Mouse (Mus musculus) heart, embryonic 12.5 days (tissue): ENCODE measurements around the gene Rragd. TPM values are rescaled to one million over a fixed set of nuclear protein-coding genes. Genes with fewer than 3 reads are reported as not detected.

Experiments
- ATAC-seq: fragments of 200-750 bp; cut with Nextera tagmentation; 2 replicates; pipeline ENCODE4 v1.8.0; 2017; ENCODE audit warnings: moderate TSS enrichment, moderate library complexity; ENCODE audit not compliant: insufficient number of reproducible peaks, low FRiP score
- H3K27ac ChIP-seq: fragments of 300-500 bp; sonication (generic); 2 replicates; pipeline ENCODE4 v1.5.1; 2016; ENCODE audit warnings: mild to moderate bottlenecking, moderate library complexity; ENCODE audit not compliant: poor library complexity, severe bottlenecking
- H3K27me3 ChIP-seq: fragments of 300-500 bp; sonication (generic); replicated peaks from 2 replicates; pipeline ENCODE4 v1.6.1; 2016; ENCODE audit warnings: mild to moderate bottlenecking, moderate library complexity
- H3K36me3 ChIP-seq: fragments of 300-500 bp; sonication (generic); 2 replicates; pipeline ENCODE4 v1.6.1; 2016; ENCODE audit warnings: mild to moderate bottlenecking, moderate library complexity
- H3K4me1 ChIP-seq: fragments of 300-500 bp; sonication (generic); replicated peaks from 2 replicates; pipeline ENCODE4 v1.6.1; 2016; ENCODE audit warnings: mild to moderate bottlenecking
- H3K4me2 ChIP-seq: fragments of 300-500 bp; sonication (generic); 2 replicates; pipeline ENCODE4 v1.6.1; 2016; ENCODE audit warnings: mild to moderate bottlenecking, moderate library complexity
- H3K4me3 ChIP-seq: fragments of 300-500 bp; sonication (generic); 2 replicates; pipeline ENCODE4 v1.5.1; 2016; ENCODE audit warnings: mild to moderate bottlenecking
- H3K9ac ChIP-seq: fragments of 300-500 bp; sonication (generic); 2 replicates; pipeline ENCODE4 v1.6.1; 2016; ENCODE audit warnings: mild to moderate bottlenecking, moderate library complexity
- H3K9me3 ChIP-seq: fragments of 300-500 bp; sonication (generic); replicated peaks from 2 replicates; pipeline ENCODE4 v1.6.1; 2016; ENCODE audit warnings: mild to moderate bottlenecking, moderate library complexity
- WGBS: fragments of 180-500 bp; shearing (Covaris S2); methylation state at CpG from one replicate; pipeline ENCODE4 v1.1.7; 2016; 5-methylcytosine and 5-hydroxymethylcytosine counted together
- polyA plus RNA-seq: library from polyadenylated mRNA; unstranded; fragments of >200 nt; fragmentation: Nextera tagmentation; extraction: Ambion mirVana; gene quantifications from 2 replicates; pipeline ENCODE4 v1.2.1, GENCODE M21; 2016

Rragd gene
- polyA plus RNA-seq = 61.2 and 64.1 TPM in 2 replicates

DNA sequence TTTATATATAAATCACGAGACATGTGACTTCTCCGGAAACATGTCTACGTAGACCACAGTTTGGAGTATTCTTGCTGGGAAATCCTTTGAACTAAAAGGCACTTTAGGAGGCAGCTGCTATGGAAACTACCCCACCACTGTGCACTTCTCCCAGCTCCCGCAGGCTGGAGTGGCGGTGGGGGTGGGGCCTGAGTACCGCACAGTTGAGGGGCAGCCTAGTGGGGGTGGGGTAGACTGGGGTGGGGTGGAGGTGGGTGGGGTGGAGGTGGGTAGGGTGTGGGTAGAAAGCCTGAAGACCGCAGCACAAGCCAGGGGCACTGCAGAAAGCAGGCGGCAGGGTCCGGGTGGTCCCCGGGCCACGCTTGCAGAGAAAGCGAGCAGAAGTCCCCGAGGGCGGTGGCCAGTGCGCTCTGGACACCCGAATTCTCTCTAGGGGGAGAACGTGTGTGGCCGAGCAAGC, at the start of gene Rragd:
TSS of gene Rragd (plus strand) at position 322 of the 460 bp plus-strand sequence.
- H3K36me3 ChIP-seq = no peaks in the 10 kb centered on the region
- peaks cover 41% of the 10 kb centered on the region for H3K4me1 ChIP-seq
- peak within 1 kb of the TSS; percentile 87 for H3K27ac ChIP-seq
- H3K9me3 ChIP-seq = no peaks in the 10 kb centered on the region
- peak within 1 kb of the TSS; percentile 95 for H3K9ac ChIP-seq
- peak within 1 kb of the TSS; percentile 95 for H3K4me3 ChIP-seq
- peak within 1 kb of the TSS; percentile 93 for H3K4me2 ChIP-seq
- H3K27me3 ChIP-seq = no peaks in the 10 kb centered on the region
- under 1% methylated on average over 18 of the region's 18 CpGs for WGBS
- peak; percentile 76 for ATAC-seq

DNA sequence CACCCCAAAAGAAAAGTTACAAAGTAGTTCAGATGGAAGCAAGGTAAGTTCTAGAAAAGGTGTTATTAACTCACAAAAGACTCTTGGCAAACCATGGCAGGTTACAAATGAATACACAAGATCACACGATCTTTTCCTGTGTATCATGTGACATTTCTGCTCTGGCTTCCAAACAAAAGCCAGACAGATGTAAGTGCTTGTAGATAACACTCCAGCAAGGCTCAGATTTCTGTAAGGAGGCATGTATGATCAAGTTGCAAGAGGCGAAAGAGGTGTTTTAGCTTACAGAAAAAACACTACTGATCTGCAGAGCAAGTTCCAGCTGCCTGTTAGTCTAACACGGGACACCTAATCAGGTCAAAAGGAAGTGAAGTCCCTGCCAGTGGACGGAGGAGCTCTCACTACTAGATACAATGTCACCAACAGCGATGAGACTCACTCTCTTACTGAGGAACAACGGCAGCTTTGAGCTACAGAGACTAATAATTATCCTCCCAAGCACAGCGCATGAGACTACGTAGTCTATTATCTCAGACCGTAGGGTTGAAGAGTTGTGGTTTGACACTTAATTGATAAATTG, 46.0 kb upstream of the Rragd start:
- Histone ChIP-seq H3K27me3 (no peaks in the 10 kb centered on the region), H3K4me1 (peaks cover 22% of the 10 kb centered on the region), H3K4me3 (peak overlapping the region; percentile 12; the same call in 1 of the 2 replicates), H3K36me3 (no peaks in the 10 kb centered on the region), H3K27ac (peak overlapping the region; percentile 53), H3K4me2 (peak overlapping the region; percentile 48), H3K9me3 (no peaks in the 10 kb centered on the region), H3K9ac (no peak overlapping the region)
- no peak for ATAC-seq
- WGBS = 14% methylated on average over 9 of the region's 9 CpGs

DNA sequence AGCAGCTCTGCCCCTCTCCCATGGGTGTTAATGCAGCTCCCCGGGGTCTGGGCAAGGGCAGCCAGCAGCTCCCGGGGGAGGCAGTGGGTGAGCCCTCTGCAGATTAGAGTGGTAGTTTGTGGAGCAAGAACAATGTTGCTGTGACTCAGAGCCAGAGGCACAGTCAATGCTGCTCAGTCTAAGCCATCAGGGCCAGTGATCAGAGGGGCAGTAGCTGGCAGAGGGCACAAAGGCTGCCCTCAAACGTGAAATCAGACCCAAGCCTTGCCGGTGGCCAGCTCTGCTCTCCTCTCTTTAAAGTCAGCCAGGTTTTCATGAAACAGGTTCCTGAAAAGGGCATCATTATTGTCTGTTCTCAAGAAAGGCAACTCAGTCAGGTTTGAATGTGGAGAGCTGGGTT, 43.3 kb upstream of the Rragd start:
- Histone ChIP-seq H3K27me3 (no peaks in the 10 kb centered on the region), H3K36me3 (no peaks in the 10 kb centered on the region), H3K9ac (no peak overlapping the region), H3K4me3 (no peak overlapping the region), H3K27ac (no peak overlapping the region), H3K4me2 (no peak overlapping the region), H3K9me3 (no peaks in the 10 kb centered on the region), H3K4me1 (peaks cover 19% of the 10 kb centered on the region)
- 49% methylated on average over 4 of the region's 4 CpGs for WGBS
- ATAC-seq = no peak; the same call in 1 of the 2 replicates

DNA sequence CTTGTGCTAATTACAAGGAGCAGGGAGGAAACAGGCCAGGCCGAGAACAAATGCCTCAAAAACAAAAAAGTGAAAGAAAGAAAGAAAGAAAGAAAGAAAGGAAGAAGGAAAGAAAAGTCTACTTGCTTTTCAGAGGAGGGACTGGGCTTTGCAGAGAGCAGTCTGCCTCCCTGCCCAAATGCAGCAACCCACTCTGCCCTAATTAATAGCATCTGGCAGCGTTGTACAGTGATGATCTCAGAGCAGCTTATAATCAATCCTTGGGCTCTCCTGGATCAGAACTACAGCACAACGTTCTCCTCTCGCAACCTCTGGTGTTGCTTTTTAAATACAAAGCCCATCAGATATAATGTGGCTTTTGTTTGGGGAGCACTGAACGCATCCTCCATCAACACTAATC, 42.9 kb upstream of the Rragd start:
- Histone ChIP-seq H3K36me3 (no peaks in the 10 kb centered on the region), H3K9ac (no peak overlapping the region), H3K4me3 (no peak overlapping the region), H3K27ac (no peak overlapping the region), H3K27me3 (no peaks in the 10 kb centered on the region), H3K4me1 (peaks cover 19% of the 10 kb centered on the region), H3K9me3 (no peaks in the 10 kb centered on the region), H3K4me2 (no peak overlapping the region)
- WGBS = 66% methylated on average over 5 of the region's 5 CpGs
- ATAC-seq = no peak

DNA sequence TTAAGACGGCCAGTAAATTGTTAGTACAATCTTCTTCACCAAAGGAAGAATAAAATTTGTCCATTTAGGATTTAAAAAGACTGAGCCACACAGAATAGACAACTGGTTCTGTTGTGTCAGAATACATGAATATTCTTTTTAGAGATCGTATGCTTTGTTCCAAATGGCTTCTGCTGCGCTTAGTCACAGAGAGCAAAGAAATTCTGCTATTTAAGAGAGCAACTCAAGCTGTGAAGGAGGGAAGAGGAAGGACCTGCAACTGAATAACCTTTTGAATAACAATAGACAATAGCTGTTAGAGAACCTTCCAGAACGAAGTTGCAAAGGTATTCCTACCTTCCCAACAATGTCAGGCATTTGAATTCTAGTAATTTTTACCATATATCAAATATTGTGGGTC, 41.9 kb upstream of the Rragd start:
- H3K4me2 ChIP-seq = no peak overlapping the region
- ATAC-seq = no peak
- WGBS = 74% methylated on average over 4 of the region's 4 CpGs

DNA sequence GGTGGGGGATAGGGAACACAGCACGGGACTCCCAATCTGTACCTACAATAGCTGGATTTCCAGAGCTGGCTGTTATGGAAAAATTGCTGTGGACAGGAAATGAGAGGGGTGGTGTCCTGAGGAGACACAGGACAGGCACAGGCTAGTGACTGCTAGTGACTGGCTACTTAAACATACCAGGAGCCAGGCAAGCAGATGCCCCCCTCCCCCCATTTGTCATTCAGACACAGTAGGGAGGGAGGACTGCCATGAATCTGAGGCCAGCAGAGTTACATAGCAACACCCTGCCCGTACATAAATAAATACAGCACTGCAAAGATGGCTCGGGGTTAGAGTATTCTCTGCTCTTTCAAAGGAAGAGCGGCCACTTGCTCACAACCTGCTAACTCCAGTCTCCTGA, 35.2 kb upstream of the Rragd start:
- H3K36me3 ChIP-seq = no peaks in the 10 kb centered on the region
- H3K27ac ChIP-seq = peak overlapping the region; percentile 58
- no peak overlapping the region for H3K4me3 ChIP-seq
- H3K27me3 ChIP-seq = peaks cover 4% of the 10 kb centered on the region; the same call in 1 of the 2 replicates
- H3K9me3 ChIP-seq = no peaks in the 10 kb centered on the region
- peaks cover 30% of the 10 kb centered on the region for H3K4me1 ChIP-seq
- H3K4me2 ChIP-seq = peak overlapping the region; percentile 50
- no peak overlapping the region for H3K9ac ChIP-seq
- 24% methylated on average over 4 of the region's 4 CpGs for WGBS
- ATAC-seq = no peak

More for the DNA sequence above, 41.9 kb upstream of the Rragd start:
- Histone ChIP-seq H3K4me1 (peaks cover 18% of the 10 kb centered on the region), H3K36me3 (no peaks in the 10 kb centered on the region), H3K27ac (no peak overlapping the region), H3K27me3 (no peaks in the 10 kb centered on the region), H3K9me3 (no peaks in the 10 kb centered on the region), H3K9ac (no peak overlapping the region), H3K4me3 (no peak overlapping the region)

DNA sequence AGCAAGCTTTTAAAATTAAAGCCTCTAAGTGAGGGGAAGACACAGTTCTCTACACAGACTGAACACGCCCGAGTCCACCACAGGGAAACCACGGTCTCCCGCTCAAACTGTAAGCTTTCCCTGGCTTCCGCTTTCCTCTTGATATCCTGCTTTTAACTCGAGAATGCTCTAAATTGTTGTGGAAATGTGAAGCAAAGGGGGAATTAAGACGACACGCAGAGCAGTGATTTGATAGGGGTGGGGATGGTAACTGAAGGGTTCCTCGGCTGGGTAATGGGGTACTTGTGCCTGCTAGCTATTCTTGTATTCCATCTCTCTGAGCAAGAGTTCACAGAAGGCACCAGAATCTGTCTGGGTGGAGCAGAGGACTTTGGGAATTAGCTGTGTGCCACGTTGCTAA, 34.1 kb upstream of the Rragd start:
- no peak for ATAC-seq

DNA sequence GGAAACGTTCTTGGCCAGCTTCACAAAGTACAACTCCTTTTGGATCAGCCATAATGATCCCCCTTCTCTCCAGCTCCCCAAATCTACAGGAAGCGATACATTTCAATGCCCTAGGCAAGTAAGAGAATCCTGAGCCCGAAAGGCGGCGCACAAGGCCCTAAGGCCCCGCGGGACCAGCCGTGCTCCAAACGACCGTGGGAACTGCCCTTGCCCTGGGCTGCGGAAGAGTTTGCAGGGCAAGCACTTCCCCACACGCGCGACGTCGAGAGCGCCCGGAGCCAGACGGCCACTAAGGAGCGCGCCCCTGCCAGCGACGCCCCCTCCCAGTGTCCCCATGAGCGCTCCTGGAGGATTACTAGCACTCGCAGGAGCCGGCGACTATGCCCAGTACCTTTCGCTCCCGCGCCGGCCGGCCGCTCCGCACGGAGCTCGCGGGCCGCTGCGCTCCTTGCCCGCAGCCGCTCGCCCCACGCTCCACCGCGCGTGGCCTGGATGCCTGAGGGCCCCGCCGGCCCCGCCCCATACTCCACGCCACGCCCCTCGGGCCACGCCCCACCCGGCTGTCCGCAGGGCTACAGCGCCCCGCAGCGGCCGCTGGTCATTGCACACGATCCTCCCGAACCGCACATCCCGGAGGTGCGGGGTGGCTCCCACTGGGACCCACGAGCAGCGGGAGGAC, 32.3 kb upstream of the Rragd start, which contains the start of gene Ankrd6:
TSS of gene Ankrd6 (minus strand) at position 486 of the 679 bp plus-strand sequence.
- H3K4me3 ChIP-seq = peak within 1 kb of the TSS; percentile 83
- H3K4me2 ChIP-seq = peak within 1 kb of the TSS; percentile 89
- no peaks in the 10 kb centered on the region; the same call in 1 of the 2 replicates for H3K9me3 ChIP-seq
- WGBS = under 1% methylated on average over 66 of the region's 66 CpGs
- no peaks in the 10 kb centered on the region for H3K36me3 ChIP-seq
- peak; percentile 95 for ATAC-seq
- peaks cover 30% of the 10 kb centered on the region for H3K4me1 ChIP-seq
- no peak within 1 kb of the TSS for H3K27ac ChIP-seq
- H3K27me3 ChIP-seq = peaks cover 4% of the 10 kb centered on the region; the same call in 1 of the 2 replicates
- peak within 1 kb of the TSS; percentile 78 for H3K9ac ChIP-seq

More for the DNA sequence above, 34.1 kb upstream of the Rragd start:
- Histone ChIP-seq H3K4me2 (0 out of 2 replicates have a peak overlapping the region, but pooled peaks have one; percentile 21), H3K27ac (no peak overlapping the region), H3K27me3 (peaks cover 4% of the 10 kb centered on the region; the same call in 1 of the 2 replicates), H3K9ac (no peak overlapping the region), H3K4me3 (no peak overlapping the region), H3K4me1 (peaks cover 30% of the 10 kb centered on the region), H3K36me3 (no peaks in the 10 kb centered on the region), H3K9me3 (no peaks in the 10 kb centered on the region; the same call in 1 of the 2 replicates)
- 49% methylated on average over 10 of the region's 10 CpGs for WGBS

DNA sequence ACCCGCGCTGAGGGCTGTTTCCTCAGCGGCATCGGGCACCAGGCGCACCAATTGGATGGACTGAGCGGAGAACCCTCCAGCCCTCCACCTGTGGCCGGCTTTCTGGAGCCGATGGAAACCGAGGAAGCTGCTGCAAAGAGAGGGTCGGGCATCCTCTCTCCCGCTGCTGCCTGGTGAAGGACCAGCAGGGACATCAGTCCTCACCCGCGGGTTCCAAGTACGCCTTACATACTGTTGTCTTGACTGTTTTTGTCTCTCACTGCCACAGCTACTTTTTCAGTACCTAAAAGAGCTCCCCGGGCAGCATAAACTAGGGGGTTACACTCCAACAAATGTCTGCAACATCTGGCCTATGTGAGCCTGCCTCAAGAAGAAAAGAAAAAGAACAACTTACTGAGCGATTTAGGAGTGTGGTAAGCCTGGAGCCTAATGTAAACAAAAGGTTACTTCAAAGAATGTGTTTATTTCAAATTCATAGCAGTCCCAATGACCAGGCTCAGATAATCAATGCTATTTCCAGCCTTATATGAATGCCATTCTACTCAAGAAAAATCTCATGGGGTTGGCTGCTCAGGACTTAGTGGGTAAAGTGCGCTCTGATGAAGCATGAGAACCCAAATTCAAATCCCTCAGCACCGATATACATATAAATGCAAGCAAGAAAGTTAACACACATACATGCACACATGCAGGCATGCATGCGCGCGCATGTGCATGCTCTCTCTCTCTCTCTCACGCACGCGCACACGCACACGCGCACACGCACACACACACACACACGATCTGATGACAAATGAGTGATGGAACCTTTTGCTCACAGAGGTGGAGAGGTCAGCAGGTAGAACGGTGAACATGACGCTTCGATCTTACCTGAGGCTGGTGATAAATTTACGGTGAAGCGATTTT, 31.5 kb upstream of the Rragd start:
- Histone ChIP-seq H3K4me3 (peak overlapping the region; percentile 83), H3K36me3 (no peaks in the 10 kb centered on the region), H3K27ac (no peak overlapping the region), H3K4me1 (peaks cover 30% of the 10 kb centered on the region), H3K27me3 (peaks cover 4% of the 10 kb centered on the region; the same call in 1 of the 2 replicates), H3K9me3 (no peaks in the 10 kb centered on the region; the same call in 1 of the 2 replicates), H3K4me2 (peak overlapping the region; percentile 89), H3K9ac (peak overlapping the region; percentile 78)
- 3% methylated on average over 34 of the region's 34 CpGs for WGBS
- ATAC-seq = peak; percentile 45

DNA sequence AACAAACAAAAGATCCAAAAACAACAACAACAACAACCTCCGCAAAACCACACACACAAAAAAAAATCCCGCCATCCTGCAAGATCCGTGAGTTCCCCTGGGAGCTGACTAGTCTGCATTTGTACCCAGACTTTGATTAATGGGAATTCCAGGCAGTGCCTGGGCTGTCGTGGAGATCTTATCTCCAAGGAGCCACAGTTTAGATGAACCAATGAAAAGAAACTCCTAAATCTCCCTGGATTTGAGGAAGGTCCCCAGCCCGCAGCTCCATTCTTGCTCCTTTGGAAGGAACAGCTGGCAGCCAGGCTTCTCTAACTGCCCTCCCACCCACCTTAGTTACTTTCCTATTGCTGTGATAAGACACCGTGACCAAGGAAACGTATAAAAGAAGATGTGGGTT, 30.2 kb upstream of the Rragd start:
- H3K4me3 ChIP-seq = no peak overlapping the region
- no peaks in the 10 kb centered on the region for H3K36me3 ChIP-seq
- no peak overlapping the region for H3K27ac ChIP-seq
- H3K27me3 ChIP-seq = peaks cover 4% of the 10 kb centered on the region; the same call in 1 of the 2 replicates
- peaks cover 26% of the 10 kb centered on the region for H3K4me1 ChIP-seq
- ATAC-seq = no peak
- H3K9ac ChIP-seq = no peak overlapping the region
- H3K4me2 ChIP-seq = peak overlapping the region; percentile 89
- H3K9me3 ChIP-seq = no peaks in the 10 kb centered on the region; the same call in 1 of the 2 replicates
- WGBS = 11% methylated on average over 7 of the region's 7 CpGs
